Mouse (Mus musculus): ENCODE measurements around the gene Tpk1.
"Not testable (repeated sequence)": the region's sequence is repeated elsewhere in the genome, so short reads cannot be mapped to it uniquely, and the experiment has no call there.

Gene Tpk1

DNA sequence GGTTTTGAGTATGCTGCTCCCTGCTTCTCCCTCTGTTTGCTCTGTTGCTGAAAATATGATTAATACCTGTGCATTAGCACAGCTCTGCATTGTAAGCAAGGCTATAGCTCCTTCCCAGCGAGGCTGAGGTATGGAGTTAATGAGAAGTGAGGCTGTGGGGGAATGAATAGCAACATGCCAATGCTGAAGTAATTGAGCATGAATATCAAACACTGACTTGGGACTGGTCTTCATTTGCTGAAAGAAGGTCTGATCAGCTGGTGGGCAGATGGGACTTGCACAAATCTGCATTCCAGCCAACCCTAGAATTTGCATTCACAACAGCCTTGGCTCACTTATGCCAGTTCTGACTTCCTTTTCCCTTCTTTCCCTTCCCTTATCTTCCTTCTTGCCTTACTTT, 144.0 kb downstream of the Tpk1 start:
- no peak for DNase-seq (ENCODE audit: low read depth, low spot score)

DNA sequence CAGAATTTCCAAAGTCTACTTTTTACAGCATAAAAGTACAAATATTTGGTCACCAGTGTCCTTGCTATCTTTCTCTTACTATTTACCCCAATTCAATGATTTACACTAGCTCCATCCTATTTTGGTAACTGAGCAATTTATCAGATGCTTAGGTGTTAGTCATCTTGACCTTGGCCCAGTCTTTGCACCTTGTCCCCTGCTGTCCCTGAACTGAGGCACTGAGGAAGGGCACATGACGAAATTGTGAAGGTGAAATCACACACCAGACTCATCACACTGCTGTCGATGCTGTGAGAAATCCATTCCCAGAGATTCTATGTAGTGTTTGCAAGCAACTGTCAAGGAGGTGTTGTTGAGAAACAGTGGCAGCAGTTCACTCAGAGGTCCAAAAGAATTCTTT, 145.9 kb downstream of the Tpk1 start:
- DNase-seq (ENCODE audit: low read depth, low spot score): no peak

DNA sequence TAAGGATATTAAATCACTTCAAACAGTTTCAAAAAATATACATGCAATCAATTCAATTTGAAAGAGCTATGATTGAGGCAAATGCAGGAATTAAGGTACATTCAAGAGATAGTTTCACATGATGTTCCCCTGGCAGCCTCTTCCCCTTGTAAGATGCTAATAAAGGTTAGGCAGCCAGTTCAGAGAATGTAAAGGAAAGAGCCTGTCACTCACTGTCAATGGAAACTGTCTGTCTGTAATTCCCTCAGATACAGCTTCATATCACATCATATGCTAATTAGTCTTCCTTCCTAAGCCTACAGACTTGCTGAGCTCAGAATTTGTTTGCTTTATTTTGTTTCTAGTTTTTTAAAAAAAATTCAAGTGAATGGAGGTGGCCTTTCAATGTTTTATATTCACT, 147.7 kb downstream of the Tpk1 start:
- DNase-seq (ENCODE audit: low read depth, low spot score): no peak

DNA sequence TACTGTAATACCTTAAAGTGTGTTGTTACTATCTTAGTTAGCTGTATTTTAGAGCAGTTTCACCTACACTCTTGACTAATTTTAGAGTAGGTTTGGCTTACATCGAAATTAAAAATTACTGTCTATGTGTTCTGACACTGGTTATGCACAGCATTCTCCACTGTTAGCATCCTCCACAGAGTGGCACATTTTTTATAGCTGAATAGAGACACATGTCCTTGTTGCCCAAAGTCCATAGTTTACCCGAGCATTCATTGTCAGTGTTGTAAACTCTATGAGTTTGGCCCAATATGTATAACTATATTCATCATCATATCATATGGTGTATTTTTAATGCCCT, 148.8 kb downstream of the Tpk1 start:
- DNase-seq (ENCODE audit: low read depth, low spot score): no peak

DNA sequence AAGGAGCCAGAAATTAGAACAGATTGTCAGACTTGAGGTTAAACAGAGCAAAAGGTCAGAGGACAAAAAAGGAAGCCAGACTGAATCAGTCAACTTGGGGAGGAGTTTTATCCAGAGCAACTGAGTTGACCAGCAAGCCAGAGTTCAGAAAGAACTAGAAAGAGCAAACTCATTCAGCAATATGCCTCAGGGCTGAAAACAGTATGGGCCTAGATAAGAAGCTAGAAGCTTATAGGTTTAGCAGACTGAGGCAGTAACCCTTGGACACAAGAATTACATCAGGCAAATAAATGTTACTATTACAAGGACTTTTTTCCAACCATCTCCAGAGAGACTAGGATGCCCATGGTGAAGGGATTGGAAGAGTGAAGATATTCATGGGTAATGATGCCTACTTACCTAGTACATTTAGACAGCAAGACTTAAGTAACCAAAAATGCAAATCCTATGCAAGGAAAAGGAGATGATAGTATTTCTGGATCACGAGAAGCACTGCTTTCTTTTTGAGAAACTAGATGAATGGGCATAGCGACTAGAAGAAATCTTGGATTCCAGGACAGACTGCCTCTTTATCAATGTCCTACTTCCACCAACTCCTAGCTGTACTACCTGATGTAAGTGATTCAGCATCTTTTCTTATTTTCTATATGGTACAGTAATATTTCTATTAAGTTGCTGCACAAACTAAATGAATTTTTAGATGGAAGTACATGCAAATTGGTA, 149.3 kb downstream of the Tpk1 start:
- no peak for DNase-seq (ENCODE audit: low read depth, low spot score)

DNA sequence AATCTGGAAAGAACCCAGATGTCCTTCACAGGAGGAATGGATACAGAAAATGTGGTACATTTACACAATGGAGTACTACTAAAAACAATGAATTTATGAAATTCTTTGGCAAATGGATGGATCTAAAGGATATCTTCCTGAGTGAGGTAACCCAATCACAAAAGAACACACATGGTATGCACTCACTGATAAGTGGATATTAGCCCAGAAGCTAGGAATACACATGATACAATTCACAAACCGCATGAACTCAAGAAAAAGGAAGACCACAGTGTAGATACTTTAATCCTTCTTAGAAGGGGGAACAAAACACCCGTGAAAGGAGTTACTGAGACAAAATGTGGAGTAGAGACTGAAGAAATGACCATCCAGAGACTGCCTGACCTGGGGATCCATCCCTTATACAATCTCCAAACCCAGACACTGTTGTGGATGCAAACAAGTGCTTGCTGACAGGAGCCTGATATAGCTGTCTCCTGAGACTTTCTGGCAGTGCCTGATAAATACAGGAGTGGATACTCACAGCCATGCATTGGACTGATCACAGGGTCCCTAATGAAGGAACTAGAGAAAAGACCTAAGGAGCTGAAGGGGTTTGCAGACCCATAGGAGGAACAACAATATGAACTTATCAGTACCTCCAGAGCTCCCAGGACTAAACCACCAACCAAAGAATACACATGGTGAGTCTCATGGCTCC, 159.2 kb downstream of the Tpk1 start:
- not testable (repeated sequence) for DNase-seq (ENCODE audit: low read depth, low spot score)

DNA sequence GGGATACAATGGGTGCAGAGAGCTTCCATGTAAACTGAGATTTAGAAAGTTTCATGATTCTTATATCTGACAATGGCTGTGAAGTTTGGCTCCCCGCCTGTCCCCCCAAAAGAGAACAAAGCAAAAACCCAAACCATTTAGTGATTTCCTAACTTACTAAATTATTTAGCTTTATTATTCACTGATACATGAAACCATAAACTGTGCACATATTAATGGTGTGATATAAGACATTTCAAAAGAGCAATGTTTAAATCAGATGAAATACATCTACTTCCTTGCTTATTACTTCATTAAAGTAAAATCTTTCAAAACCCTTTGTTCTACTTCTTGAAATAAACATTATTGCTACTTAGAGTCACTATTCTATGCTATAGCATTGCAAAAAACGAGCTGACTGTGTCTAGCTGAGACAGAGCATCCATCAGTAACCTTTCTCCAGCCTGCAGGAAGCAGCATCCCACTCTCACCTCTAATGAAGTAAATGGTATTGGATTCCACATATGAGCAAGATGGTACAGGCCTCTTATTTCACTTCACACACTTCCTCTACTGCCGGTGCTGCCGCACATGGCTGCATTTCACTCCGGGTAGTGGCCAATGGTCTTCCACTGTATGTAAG, 161.4 kb downstream of the Tpk1 start:
- DNase-seq (ENCODE audit: low read depth, low spot score): no peak

DNA sequence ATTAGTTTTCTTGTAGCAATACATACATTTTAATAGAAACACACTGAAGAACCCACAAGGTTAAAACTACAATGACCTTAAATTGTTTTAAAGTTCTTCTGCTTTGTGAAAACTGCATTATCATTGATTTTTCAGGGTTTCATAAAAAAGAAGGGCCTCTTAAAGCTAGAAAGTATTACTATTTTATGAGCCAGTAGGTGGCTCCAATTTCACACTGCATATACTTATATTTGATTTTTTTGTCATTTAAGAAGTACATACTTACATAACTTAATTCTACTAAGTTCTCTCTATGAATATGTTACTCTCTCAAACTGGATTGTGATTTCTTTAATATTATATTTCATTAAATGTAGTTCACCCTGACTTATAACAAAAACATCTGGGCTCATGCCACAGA, 173.7 kb downstream of the Tpk1 start:
- no peak for DNase-seq (ENCODE audit: low read depth, low spot score)

DNA sequence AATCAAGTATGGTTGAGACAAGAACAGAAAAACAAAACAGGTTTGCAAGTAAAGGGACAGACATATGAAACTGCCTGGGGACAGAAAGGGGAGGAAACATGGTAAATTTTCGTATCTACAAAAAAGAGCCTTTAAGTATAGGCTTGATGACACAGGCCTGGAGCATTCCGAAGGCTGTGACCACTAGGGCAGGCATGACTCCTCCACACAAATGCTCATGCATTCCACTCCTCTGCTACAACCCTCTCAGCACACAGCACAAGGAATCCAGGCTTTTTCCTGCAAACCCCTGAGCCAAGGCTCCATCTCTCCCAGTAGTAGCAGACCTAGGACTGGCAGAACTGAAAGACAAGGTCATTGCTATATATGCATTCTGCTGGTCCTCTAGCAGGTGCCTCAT, 179.4 kb downstream of the Tpk1 start:
- no peak for DNase-seq (ENCODE audit: low read depth, low spot score)

DNA sequence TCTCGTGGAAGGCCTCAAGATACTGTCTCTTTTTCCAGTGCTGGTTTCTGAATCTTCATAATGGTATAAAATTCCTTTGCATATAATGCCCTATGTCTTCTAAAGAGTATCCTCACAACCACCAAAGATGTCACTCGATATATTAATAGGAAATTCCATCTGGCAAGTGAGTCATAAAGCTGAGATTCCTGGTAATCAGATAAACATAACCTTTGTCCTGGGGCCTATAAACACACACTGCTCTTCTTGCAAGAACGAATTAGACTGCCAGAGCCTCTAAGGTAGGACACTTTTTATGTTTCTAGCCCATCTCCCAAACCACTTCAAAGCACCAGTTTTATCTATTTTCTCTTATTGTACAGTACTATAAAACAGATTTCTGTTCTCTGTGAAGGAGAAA, 185.4 kb downstream of the Tpk1 start:
- no peak for DNase-seq (ENCODE audit: low read depth, low spot score)

DNA sequence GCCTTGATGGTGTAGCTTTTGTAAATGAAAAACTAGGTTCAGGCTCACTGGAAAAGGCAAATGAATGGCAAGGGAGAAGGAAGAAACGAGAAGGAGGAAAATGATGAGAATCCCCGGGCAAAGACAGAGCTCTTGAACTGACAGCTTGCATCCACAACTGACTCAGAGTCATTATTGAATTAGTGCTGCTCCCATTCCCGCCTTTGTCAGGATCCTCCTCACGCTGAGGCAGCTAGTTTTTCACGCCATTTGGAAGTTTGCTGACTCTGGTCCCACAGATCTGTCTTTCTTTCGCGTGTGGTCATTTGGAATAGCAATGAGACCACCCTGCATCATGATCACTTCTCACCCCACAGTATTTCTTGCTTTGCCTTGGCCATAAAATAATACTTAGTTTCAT, 187.3 kb downstream of the Tpk1 start:
- DNase-seq (ENCODE audit: low read depth, low spot score): peak; percentile 14

DNA sequence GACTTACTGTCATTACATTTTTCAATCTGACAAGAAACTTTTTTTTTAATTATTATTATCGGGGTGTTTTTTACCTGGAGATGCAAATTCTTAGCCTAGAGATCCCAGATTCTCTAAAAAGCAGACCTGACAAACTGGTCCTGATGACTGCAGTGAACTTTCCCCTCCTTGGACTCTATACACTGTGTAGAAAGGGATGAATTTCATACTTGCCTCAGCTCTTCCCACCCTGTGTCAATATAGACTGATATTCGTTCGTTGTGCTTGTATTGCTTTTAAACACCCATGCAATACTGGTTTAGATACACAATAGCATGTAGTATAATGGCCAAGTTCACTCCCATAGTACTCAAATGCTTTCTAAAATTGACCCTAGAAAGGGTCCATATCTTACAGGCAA, 189.7 kb downstream of the Tpk1 start:
- no peak for DNase-seq (ENCODE audit: low read depth, low spot score)

DNA sequence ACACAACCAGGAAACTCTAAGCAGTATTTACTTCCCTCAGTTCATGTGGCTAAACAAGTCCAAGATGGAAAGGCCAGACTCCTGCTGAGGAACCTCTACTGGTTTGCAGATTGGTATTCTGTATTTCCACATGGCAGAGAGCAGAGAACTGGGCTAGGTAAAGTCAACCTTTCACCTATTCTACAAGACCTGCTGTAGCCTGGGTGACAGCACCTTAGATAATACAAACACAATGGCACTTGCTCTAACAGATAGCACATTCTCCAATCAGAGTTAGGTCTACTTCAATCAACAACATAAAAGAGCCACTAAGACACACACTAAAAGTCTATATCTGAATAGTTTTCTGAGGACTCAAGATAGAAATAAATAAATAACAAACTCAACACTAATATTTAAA, 190.2 kb downstream of the Tpk1 start:
- DNase-seq (ENCODE audit: low read depth, low spot score): no peak

DNA sequence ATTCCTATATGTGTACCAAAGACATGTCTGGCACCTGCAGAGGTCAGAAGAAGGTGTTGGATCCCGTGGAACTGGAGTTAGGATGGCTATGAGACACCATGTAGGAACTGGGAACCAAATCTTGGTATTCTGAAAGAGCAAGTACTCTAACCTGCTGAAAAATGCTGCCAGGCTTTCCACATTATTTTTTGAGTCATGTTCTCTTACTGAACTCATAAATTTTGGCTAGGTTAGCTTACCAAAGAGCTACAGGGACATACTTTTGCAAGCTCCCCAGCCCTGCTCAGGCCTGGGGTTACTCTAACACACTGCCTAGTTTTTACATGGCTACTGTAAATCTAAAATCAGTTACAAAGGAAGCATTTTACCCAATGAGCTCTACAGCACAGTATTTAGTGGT, 194.5 kb downstream of the Tpk1 start:
- no peak for DNase-seq (ENCODE audit: low read depth, low spot score)

DNA sequence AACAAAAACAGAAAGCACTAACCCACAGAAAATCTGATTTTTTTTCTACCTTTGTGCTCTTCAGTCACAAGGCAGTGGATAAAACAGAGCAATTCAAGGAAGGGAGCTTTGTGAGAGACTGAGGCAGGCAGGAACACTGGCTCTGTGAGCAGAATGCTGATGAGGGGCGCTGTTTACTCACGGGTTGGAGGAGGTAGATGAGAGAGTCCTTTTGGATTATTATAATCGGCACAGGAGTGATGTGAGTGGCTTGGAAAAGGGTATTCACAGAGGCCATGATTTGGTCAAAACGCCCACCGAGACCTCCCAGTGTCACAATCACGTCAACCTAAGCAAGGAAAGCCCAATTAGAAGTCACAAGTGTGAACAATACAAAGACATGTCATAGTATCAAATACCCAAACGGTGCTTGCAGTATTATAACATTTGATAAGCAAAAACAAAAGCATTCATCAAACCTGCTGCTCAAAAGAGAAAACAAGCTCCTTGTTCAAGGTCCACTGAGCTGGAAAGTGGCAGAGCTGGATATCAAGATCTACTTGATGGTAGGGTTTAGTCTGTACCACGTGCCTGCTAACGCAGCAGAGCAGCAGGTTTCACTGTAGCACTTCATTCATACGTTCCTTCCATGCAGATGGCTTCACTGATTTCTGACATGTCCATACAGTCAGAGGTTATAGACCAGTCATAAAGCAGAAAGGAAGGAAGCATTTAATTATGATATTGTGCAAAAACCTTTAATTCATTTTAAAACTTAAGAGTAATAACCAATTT, 197.1 kb downstream of the Tpk1 start:
- no peak for DNase-seq (ENCODE audit: low read depth, low spot score)

DNA sequence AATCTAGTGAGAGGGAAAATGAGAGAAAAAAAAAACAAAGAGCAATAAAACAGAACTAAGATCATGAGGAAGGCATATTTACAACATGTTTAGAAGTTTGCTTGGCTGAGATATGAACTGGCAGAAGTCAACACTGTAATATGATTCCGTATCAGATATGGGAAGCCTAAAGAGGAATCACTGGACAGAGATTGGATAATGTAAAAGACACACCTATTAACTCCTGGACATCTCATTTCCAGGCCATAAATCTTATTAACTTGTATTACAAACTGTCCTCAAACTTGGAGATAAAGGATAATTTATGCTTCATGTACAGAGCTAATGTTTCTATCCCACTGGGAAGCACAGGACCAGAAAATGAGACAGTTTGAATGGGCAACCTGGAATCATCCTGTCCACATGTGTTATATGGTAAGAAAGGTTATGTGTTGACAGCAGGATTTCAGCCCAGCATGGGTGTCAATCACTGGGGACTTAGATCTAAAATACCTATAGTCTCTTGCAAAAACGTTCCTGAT, 203.2 kb downstream of the Tpk1 start:
- no peak for DNase-seq (ENCODE audit: low read depth, low spot score)

DNA sequence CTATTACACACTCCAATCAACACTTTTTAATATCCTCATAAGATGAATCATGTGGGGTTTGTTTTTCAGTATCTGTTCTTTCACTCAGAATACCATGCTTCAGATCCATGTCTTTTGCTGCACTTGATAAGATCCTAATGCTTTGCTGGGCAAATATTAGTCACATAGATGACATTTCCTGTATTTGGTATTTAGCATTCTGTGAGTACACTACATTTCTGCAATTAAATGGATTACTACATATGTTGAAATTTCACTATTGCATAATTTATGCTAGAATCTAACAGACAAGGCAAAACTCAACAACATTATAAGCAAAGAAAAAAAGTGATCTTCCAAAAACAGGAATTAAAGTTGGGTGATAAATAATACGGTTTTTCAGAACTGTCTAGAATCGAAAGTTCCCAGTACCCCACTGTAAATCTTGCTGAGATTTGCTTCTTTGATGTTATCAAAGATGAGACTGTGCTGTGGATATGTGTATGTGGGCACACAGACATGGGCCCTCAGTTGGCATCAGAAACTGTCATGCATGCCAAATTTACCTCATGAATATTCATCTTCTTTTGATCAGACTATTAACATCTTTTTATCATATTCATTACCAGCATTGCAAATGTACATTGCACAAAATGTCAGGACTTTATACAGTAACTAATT, 203.8 kb downstream of the Tpk1 start:
- no peak for DNase-seq (ENCODE audit: low read depth, low spot score)

DNA sequence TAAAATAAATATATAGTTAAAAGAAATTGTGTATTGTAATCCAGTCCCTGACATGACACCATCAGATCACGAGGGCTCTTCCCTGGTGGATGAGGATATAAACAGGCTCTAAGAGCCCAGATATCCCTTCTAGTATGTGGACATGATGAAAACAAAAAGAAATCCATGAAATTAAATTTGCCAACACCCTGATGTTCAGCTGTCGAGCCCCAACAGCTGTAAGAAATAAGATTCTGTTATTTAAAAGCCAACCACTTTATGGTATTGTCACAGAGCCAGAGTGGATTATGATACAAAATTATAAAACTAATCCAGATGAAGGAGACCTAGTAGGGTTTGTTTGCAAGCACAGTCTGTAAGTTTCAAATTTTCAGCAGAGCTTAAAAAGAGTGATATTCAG, 207.0 kb downstream of the Tpk1 start:
- DNase-seq (ENCODE audit: low read depth, low spot score): no peak

DNA sequence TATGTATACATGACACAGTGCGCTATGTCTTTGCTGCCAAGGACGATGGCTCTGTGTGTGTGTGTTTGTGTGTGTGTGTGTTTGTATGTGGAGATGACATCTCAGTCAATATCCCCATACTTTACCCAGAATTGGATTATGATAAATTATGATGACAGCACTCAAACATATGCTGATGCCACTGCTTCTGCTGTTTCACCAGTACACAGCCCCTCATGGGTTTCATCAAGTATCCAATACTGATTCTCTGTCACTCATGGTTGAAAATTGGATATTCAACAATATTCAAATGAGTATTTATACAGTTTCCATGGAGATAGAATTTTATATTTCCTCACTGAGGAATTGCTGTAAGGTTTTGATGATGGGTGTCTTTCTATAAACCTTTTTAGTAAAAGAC, 208.1 kb downstream of the Tpk1 start:
- DNase-seq (ENCODE audit: low read depth, low spot score): no peak

DNA sequence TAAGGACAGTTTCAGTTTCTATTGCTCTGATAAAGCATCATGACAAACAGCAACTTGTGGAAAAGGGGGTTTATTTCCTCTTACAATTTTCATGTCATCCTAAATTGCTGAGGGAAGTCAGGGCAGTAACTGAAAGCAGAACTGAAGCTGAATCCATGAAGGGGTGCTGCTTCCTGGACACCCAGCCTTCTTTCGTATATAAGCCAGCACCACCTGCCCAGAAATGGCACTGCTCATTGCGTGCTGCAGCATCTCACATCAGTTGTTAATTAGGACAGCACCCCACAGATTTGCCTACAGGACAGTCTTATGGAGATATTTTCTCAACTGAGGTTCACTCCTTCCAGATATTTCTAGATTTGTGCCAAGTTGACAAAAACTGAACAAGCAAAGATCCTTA, 216.6 kb downstream of the Tpk1 start:
- DNase-seq (ENCODE audit: low read depth, low spot score): no peak

DNA sequence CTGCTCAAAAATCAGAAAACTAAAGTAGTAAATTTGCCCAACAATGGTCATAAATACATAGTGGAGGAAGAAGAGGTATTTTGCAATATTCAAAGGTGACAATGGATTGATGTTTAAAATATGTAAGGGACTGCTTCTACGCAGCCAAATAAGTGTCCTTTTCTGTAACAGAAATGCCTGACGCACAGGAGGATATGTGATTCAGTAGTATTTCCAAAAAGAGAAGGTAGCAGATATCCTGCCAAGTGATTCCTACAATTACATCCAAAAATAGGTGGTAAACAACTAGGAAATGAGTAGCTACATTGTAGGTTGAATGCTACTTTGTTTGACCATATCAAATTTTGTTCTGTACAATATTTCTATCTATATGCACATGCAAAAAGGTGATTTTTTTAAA, 220.2 kb downstream of the Tpk1 start:
- DNase-seq (ENCODE audit: low read depth, low spot score): no peak

DNA sequence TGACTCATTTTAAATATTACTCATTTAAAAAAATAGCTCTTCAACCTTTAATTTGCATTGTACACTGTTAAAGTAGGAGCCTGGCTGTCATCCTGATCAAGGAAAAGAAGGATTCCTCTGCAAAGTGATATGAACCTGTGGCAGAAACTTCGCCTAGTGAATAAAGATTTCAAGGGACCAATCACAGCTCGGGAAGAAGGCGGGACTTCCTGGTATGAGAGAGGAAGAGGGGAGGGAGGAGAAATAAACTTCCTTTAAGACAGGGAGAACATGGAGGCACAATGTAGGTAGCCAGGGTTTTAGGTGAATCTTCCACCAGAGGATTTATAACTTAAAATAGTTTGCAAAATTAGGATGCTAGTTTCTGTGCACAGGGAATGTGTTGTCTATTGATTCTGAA, 223.9 kb downstream of the Tpk1 start:
- DNase-seq (ENCODE audit: low read depth, low spot score): no peak

Data from retina, postnatal 7 days (tissue).